Mouse (Mus musculus): ENCODE results near the gene Oxt. TPM values are rescaled to one million over a fixed set of nuclear protein-coding genes. Genes with fewer than 3 reads are reported as not detected.

The Oxt gene
- polyA plus RNA-seq, 1 experiment from 2014 or later: 1.3 TPM

- DNase-seq (ENCODE audit: low spot score): peak; percentile 28
These were observed 1.7 kb downstream of the Oxt start for GRCm38 (mm10) chr2:130577632-130578031.

- peak; percentile 58 for DNase-seq (ENCODE audit: low spot score)
These were observed 2.2 kb downstream of the Oxt start for GRCm38 (mm10) chr2:130578148-130578547.

- peak; percentile 10 for DNase-seq (ENCODE audit: low spot score)
These were observed 3.8 kb downstream of the Oxt start for GRCm38 (mm10) chr2:130579791-130580190.

GRCm38 (mm10) chr2:130581201-130581600, 5.2 kb downstream of the Oxt start:
- no peak for DNase-seq (ENCODE audit: low spot score)

GRCm38 (mm10) chr2:130582552-130582951, 6.6 kb downstream of the Oxt start, which contains the start of gene Avp:
Gene Avp (minus strand): TSS chr2:130582554.
- no peak for DNase-seq (ENCODE audit: low spot score)

- DNase-seq (ENCODE audit: low spot score): no peak
These were observed 8.1 kb downstream of the Oxt start for GRCm38 (mm10) chr2:130583902-130584560.

- DNase-seq (ENCODE audit: low spot score): no peak
These were observed 10.0 kb downstream of the Oxt start for GRCm38 (mm10) chr2:130586016-130586415.

- DNase-seq (ENCODE audit: low spot score): no peak
These were observed 12.4 kb downstream of the Oxt start for GRCm38 (mm10) chr2:130588373-130588772.

GRCm38 (mm10) chr2:130589157-130589556, 13.2 kb downstream of the Oxt start:
- no peak for DNase-seq (ENCODE audit: low spot score)

GRCm38 (mm10) chr2:130589761-130590160, 13.8 kb downstream of the Oxt start:
- no peak for DNase-seq (ENCODE audit: low spot score)

- DNase-seq (ENCODE audit: low spot score): no peak
These were observed 15.0 kb downstream of the Oxt start for GRCm38 (mm10) chr2:130591016-130591415.

GRCm38 (mm10) chr2:130595596-130595995, 19.6 kb downstream of the Oxt start:
- no peak for DNase-seq (ENCODE audit: low spot score)

GRCm38 (mm10) chr2:130597601-130598010, 21.6 kb downstream of the Oxt start:
- DNase-seq (ENCODE audit: low spot score): peak; percentile 27

- DNase-seq (ENCODE audit: low spot score): no peak
These were observed 22.4 kb downstream of the Oxt start for GRCm38 (mm10) chr2:130598399-130598798.

GRCm38 (mm10) chr2:130602195-130602594, 26.2 kb downstream of the Oxt start:
- DNase-seq (ENCODE audit: low spot score): no peak

- peak; percentile 9 for DNase-seq (ENCODE audit: low spot score)
These were observed 37.1 kb downstream of the Oxt start for GRCm38 (mm10) chr2:130613091-130613490.

- no peak for DNase-seq (ENCODE audit: low spot score)
These were observed 43.0 kb downstream of the Oxt start for GRCm38 (mm10) chr2:130618972-130619371.

Small RNA genes within 50 kb of the gene (microRNA-seq; reads per million reads assigned to microRNA genes)
- gene Gm23876 (ENCODE audit: borderline number of aligned reads): not detected

Other genes starting within 250 kb of the Oxt start
- 4.8 and 4.9 TPM in 2 replicates for gene Cpxm1, start 178.6 kb upstream of the Oxt start, polyA plus RNA-seq (2015; fragmentation: Nextera tagmentation; extraction: Ambion mirVana)
- not detected in 2 replicates for gene Gm28372, start 170.9 kb upstream of the Oxt start, polyA plus RNA-seq (2015; fragmentation: Nextera tagmentation; extraction: Ambion mirVana)
- gene 1700020A23Rik, start 170.9 kb upstream of the Oxt start, polyA plus RNA-seq (2015; fragmentation: Nextera tagmentation; extraction: Ambion mirVana): not detected in 2 replicates
- gene Tmem239, start 169.7 kb upstream of the Oxt start, polyA plus RNA-seq (2015; fragmentation: Nextera tagmentation; extraction: Ambion mirVana): not detected in 2 replicates
- 97.7 and 101 TPM in 2 replicates for gene Vps16, start 151.8 kb upstream of the Oxt start, polyA plus RNA-seq (2015; fragmentation: Nextera tagmentation; extraction: Ambion mirVana)
- 6.5 and 8.0 TPM in 2 replicates for gene Pced1a, start 151.5 kb upstream of the Oxt start, polyA plus RNA-seq (2015; fragmentation: Nextera tagmentation; extraction: Ambion mirVana)
- gene Ptpra, start 125.9 kb upstream of the Oxt start, polyA plus RNA-seq (2015; fragmentation: Nextera tagmentation; extraction: Ambion mirVana): 73.8 and 85.4 TPM in 2 replicates
- gene Mrps26, start 12.4 kb upstream of the Oxt start, polyA plus RNA-seq (2015; fragmentation: Nextera tagmentation; extraction: Ambion mirVana): 140 and 150 TPM in 2 replicates
- 1.6 and 2.7 TPM in 2 replicates for gene Avp, start 6.4 kb downstream of the Oxt start, polyA plus RNA-seq (2015; fragmentation: Nextera tagmentation; extraction: Ambion mirVana)
- 13.6 and 16.7 TPM in 2 replicates for gene Fastkd5, start 53.9 kb downstream of the Oxt start, polyA plus RNA-seq (2015; fragmentation: Nextera tagmentation; extraction: Ambion mirVana)
- 8.6 and 9.3 TPM in 2 replicates for gene Ubox5, start 53.9 kb downstream of the Oxt start, polyA plus RNA-seq (2015; fragmentation: Nextera tagmentation; extraction: Ambion mirVana)
- 0.55 and 0.58 TPM in 2 replicates for gene Lzts3, start 66.6 kb downstream of the Oxt start, polyA plus RNA-seq (2015; fragmentation: Nextera tagmentation; extraction: Ambion mirVana)
- gene Ddrgk1, start 88.5 kb downstream of the Oxt start, polyA plus RNA-seq (2015; fragmentation: Nextera tagmentation; extraction: Ambion mirVana): 59.0 and 61.4 TPM in 2 replicates
- gene Itpa, start 91.4 kb downstream of the Oxt start, polyA plus RNA-seq (2015; fragmentation: Nextera tagmentation; extraction: Ambion mirVana): 107 and 112 TPM in 2 replicates
- gene Slc4a11, start 121.3 kb downstream of the Oxt start, polyA plus RNA-seq (2015; fragmentation: Nextera tagmentation; extraction: Ambion mirVana): 0.23 and 0.49 TPM in 2 replicates

Data from thymus, postnatal 0 days (tissue).